Comparison of ENCODE assay signal across 16 mouse cellular contexts in genomic region chr1:25317142-25317541, GRCm38 (mm10).
"Had no signal": no experiment of that assay in that cellular context is flagged by ENCODE, and none has a peak within 500 bp of the region (broad histone marks: within the 10 kb centered on the region; RNA-seq: fewer than 3 reads in every experiment).

No protein-coding gene starts in this region.

- H3K9me3 ChIP-seq: neural tube, embryonic 12.5 days; neural tube, embryonic 13.5 days; neural tube, embryonic 15.5 days; stomach, embryonic 15.5 days had no signal

- DNase-seq: retina, postnatal 1 day; right cerebral cortex, postnatal 14 days; right cerebral cortex, postnatal 25 days; right cerebral cortex, postnatal 4 days; spleen, adult 18-20 months; thymus, adult 18-20 months; thymus, adult 2 months; thymus, postnatal 14 days; thymus, postnatal 25 days; thymus, postnatal 36 days; thymus, postnatal 4 days had no signal

- H3K27ac ChIP-seq: neural tube, embryonic 12.5 days; neural tube, embryonic 13.5 days; neural tube, embryonic 15.5 days; stomach, embryonic 15.5 days; stomach, postnatal 0 days had no signal

- H3K4me1 ChIP-seq: neural tube, embryonic 12.5 days; neural tube, embryonic 13.5 days; neural tube, embryonic 15.5 days; stomach, embryonic 15.5 days had no signal

- H3K36me3 ChIP-seq: neural tube, embryonic 12.5 days; neural tube, embryonic 13.5 days; neural tube, embryonic 15.5 days; stomach, embryonic 15.5 days had no signal

- H3K4me3 ChIP-seq: neural tube, embryonic 12.5 days; neural tube, embryonic 13.5 days; neural tube, embryonic 15.5 days; stomach, embryonic 15.5 days had no signal

- H3K9ac ChIP-seq: neural tube, embryonic 12.5 days; neural tube, embryonic 13.5 days; neural tube, embryonic 15.5 days; stomach, embryonic 15.5 days had no signal

- H3K27me3 ChIP-seq: neural tube, embryonic 12.5 days; neural tube, embryonic 13.5 days; neural tube, embryonic 15.5 days; stomach, embryonic 15.5 days had no signal

- H3K4me2 ChIP-seq: neural tube, embryonic 12.5 days; neural tube, embryonic 13.5 days; neural tube, embryonic 15.5 days; stomach, embryonic 15.5 days had no signal
